Mouse (Mus musculus): ENCODE results near the gene Dpp7. TPM values are rescaled to one million over a fixed set of nuclear protein-coding genes. Genes with fewer than 3 reads are reported as not detected.
A peak's percentile ranks its signal among the peaks of the same experiment; 100 is the strongest.

Dpp7 gene
- polyA plus RNA-seq, 1 experiment from 2014 or later = 24.2 TPM

DNA sequence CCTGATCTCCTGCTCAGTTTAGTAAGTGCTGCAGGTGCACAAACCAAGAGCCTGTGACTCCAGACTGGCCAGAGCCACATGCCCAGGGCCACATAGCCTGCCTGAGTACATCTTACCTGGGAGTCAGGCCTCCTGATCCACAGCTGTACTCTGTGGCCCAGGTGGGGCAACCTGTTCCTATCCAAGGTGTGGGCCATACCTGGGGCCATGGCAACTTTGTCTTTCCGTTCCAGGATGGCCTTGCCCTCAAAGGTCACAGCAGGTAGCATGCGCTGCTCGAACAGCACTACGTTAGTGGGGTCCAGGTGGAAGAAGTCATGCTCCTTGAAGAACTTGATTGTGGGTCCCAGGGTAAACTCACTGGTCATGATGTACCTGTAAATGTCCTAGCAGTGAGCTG lies 8.2 kb upstream of the Dpp7 start:
- Histone ChIP-seq H3K27me3 (replicated peaks) (peaks cover 35% of the 10 kb centered on the region), H3K9ac (replicated peaks) (0 out of 2 replicates have a peak overlapping the region, but pooled peaks have one; percentile 64), H3K4me2 (peak overlapping the region; percentile 99), H3K9me3 (replicated peaks) (no peaks in the 10 kb centered on the region), H3K4me1 (peaks cover 14% of the 10 kb centered on the region), H3K4me3 (replicated peaks) (0 out of 2 replicates have a peak overlapping the region, but pooled peaks have one; percentile 57), H3K27ac (replicated peaks) (no peak overlapping the region), H3K36me3 (no peaks in the 10 kb centered on the region)
- ATAC-seq (ENCODE audit: low FRiP score) = no peak
- 88% methylated on average over 4 of the region's 4 CpGs for WGBS

DNA sequence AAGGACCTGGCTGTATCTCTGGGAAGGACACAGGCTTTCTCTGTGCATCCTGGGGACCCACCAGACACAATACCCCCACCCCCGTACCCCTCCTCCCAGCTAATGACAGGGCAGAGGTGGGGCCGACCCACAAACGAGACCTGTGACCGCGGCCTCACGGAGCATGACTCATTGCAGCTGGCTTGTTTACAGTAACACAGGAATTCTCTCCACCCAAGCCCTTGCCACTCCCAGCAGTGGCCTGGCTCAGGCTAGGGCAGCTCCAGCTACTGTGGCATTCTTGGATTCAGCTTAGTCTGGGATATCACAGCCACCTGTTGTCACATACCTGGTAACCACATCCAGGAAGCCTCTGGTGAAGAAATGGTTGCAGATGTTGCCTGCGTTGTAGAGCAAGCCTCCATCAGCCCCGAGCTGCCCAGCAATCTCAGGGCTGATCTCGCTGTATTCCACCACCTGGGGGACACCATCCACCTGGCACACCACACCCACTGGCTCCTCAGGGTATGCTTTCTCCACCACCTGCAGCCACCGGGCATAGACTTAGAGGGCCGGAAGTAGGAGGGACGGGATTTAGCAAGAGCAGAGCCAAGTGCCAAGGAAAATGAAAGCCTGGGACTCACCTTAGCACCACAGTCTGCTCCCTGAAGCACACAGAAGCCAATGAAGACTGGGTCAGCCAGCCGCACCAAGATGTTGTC lies 7.5 kb upstream of the Dpp7 start:
- Histone ChIP-seq H3K4me3 (replicated peaks) (no peak overlapping the region), H3K27me3 (replicated peaks) (peaks cover 35% of the 10 kb centered on the region), H3K36me3 (no peaks in the 10 kb centered on the region), H3K27ac (replicated peaks) (no peak overlapping the region), H3K4me1 (peaks cover 14% of the 10 kb centered on the region), H3K9me3 (replicated peaks) (no peaks in the 10 kb centered on the region), H3K9ac (replicated peaks) (no peak overlapping the region), H3K4me2 (no peak overlapping the region)
- 56% methylated on average over 13 of the region's 13 CpGs for WGBS
- ATAC-seq (ENCODE audit: low FRiP score) = no peak

DNA sequence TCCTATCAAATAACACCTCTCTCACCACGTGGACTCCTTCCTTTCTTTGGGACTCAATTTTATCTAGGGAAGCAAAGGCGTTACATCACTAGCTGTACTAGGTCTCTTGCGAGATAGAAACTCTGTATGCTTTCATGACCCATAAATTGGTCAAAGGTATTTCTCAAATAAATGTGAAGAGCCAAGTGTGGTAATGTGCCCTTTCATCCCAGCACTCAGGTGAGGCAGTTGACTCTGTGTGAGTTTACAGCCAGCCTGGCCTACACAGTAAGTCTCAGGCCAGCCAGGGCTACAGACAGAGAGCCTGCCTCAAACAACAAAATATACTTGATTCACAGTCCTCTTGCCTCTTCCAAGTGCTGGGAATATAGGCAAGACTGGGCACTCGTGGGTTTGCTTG lies 3.7 kb upstream of the Dpp7 start:
- Histone ChIP-seq H3K36me3 (no peaks in the 10 kb centered on the region), H3K9ac (replicated peaks) (no peak overlapping the region), H3K4me1 (peaks cover 28% of the 10 kb centered on the region), H3K4me3 (replicated peaks) (no peak overlapping the region), H3K4me2 (no peak overlapping the region), H3K9me3 (replicated peaks) (no peaks in the 10 kb centered on the region), H3K27me3 (replicated peaks) (peaks cover 17% of the 10 kb centered on the region), H3K27ac (replicated peaks) (no peak overlapping the region)
- WGBS = 88% methylated on average over 4 of the region's 4 CpGs
- ATAC-seq (ENCODE audit: low FRiP score) = no peak

DNA sequence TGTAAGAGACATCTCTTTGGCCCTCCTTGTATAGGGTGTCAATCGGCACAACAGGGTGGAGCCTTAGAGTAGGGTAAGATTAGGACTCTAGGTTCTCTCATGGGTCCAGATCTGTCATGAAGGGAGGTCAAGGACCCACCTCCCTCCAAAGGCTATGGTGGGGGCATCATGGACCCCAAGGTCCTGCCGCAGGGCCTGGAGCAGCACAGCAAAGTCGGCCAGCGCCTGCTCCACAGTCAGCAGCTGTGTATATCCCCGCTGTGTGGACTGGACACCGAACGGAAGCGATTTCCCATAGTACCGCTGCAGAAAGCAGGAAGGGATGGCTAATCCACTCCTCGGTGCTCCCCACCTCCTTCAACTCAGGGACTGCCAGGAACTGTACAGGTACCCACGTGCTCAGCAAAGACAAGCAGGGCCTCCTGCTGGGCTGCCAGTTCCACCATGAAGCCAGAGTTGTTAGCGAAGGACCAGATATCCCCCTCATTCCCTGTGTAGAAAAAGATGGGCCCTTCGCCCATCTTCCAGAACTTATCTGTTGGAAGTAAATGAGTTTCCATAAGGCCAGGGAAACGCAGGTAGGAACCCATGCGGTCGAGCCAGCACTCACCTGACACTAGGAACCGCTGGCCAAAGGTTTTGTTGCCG lies 616 bp downstream of the Dpp7 start:
- H3K4me1 ChIP-seq = peaks cover 29% of the 10 kb centered on the region
- peaks cover 31% of the 10 kb centered on the region for H3K36me3 ChIP-seq
- 37% methylated on average over 18 of the region's 18 CpGs for WGBS
- H3K9ac ChIP-seq (replicated peaks) = peak overlapping the region; percentile 59
- ATAC-seq (ENCODE audit: low FRiP score) = peak; percentile 16; the same call in 1 of the 2 replicates
- no peak overlapping the region for H3K27ac ChIP-seq (replicated peaks)
- H3K9me3 ChIP-seq (replicated peaks) = no peaks in the 10 kb centered on the region
- H3K27me3 ChIP-seq (replicated peaks) = no peaks in the 10 kb centered on the region
- H3K4me3 ChIP-seq (replicated peaks) = peak overlapping the region; percentile 57
- H3K4me2 ChIP-seq = peak overlapping the region; percentile 94

DNA sequence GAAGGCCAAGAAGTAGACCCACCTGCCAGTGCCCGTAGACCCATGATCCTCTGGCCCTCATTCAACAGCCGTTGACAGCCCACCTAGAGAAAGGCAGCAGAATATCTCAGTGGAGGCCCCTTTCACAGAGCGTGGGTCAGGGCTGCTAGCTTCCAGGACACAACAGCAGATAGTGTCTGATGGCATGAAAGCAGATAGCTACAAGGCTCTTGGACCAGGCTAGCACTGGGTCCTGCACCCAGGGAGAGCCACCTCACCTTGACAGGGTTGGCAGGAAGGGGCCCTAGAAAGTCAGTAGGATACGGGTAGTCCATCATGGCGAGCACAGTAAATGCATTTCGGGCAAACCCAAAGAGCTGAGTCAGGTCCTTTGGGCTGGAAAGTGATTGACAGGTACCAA lies 1.9 kb downstream of the Dpp7 start:
- Histone ChIP-seq H3K4me1 (peaks cover 29% of the 10 kb centered on the region), H3K9me3 (replicated peaks) (no peaks in the 10 kb centered on the region), H3K4me3 (replicated peaks) (no peak overlapping the region), H3K36me3 (peaks cover 45% of the 10 kb centered on the region), H3K27ac (replicated peaks) (no peak overlapping the region), H3K27me3 (replicated peaks) (no peaks in the 10 kb centered on the region), H3K9ac (replicated peaks) (no peak overlapping the region), H3K4me2 (no peak overlapping the region)
- WGBS = 92% methylated on average over 6 of the region's 6 CpGs
- ATAC-seq (ENCODE audit: low FRiP score) = no peak

- H3K36me3 ChIP-seq = peaks cover 77% of the 10 kb centered on the region
- H3K9ac ChIP-seq (replicated peaks) = no peak overlapping the region
- H3K4me1 ChIP-seq = peaks cover 14% of the 10 kb centered on the region
- WGBS = 97% methylated on average over 3 of the region's 3 CpGs
- no peaks in the 10 kb centered on the region for H3K27me3 ChIP-seq (replicated peaks)
- no peak overlapping the region for H3K4me2 ChIP-seq
- H3K4me3 ChIP-seq (replicated peaks) = no peak overlapping the region
- no peak for ATAC-seq (ENCODE audit: low FRiP score)
- no peaks in the 10 kb centered on the region for H3K9me3 ChIP-seq (replicated peaks)
- H3K27ac ChIP-seq (replicated peaks) = no peak overlapping the region
Measured at GRCm38 (mm10) chr2:25350701-25351100, 5.5 kb downstream of the Dpp7 start.

GRCm38 (mm10) chr2:25349499-25349898 lies 6.7 kb downstream of the Dpp7 start:
- H3K36me3 ChIP-seq = peaks cover 89% of the 10 kb centered on the region
- ATAC-seq (ENCODE audit: low FRiP score) = no peak

DNA sequence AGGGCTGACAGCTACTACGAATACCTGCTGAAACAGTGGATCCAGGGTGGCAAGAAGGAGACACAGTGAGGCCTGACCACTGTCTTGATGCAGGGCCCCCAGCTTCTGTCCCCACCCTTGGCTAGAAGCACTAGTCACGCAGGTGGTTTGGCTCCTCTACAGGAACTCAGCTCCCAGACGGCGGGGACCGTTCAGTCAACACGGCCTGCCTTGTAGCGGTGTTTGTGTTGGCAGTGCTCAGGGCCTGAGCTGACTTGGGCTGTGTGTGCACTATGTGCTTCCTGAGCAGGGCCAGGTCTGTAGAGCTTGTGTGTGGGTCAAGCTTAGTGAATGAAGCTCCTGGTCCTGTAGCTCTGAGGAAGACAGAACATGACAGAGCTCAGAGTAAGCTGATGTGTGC lies 8.0 kb downstream of the Dpp7 start:
- Histone ChIP-seq H3K27me3 (replicated peaks) (no peaks in the 10 kb centered on the region), H3K9ac (replicated peaks) (no peak overlapping the region), H3K4me1 (no peaks in the 10 kb centered on the region), H3K4me3 (replicated peaks) (no peak overlapping the region), H3K27ac (replicated peaks) (no peak overlapping the region), H3K4me2 (no peak overlapping the region), H3K36me3 (peaks cover 95% of the 10 kb centered on the region), H3K9me3 (replicated peaks) (no peaks in the 10 kb centered on the region)
- ATAC-seq (ENCODE audit: low FRiP score) = no peak
- WGBS = 92% methylated on average over 7 of the region's 7 CpGs

More at GRCm38 (mm10) chr2:25349499-25349898, 6.7 kb downstream of the Dpp7 start:
- Histone ChIP-seq H3K4me1 (0 out of 2 replicates have a peak, but pooled peaks cover 2% of the 10 kb centered on the region), H3K9ac (replicated peaks) (no peak overlapping the region), H3K9me3 (replicated peaks) (no peaks in the 10 kb centered on the region), H3K4me2 (no peak overlapping the region), H3K27ac (replicated peaks) (no peak overlapping the region), H3K4me3 (replicated peaks) (no peak overlapping the region), H3K27me3 (replicated peaks) (no peaks in the 10 kb centered on the region)
- WGBS = 98% methylated on average over 4 of the region's 4 CpGs

GRCm38 (mm10) chr2:25338303-25338702 lies 17.9 kb downstream of the Dpp7 start:
- H3K27ac ChIP-seq (replicated peaks) = no peak overlapping the region
- peaks cover 84% of the 10 kb centered on the region for H3K36me3 ChIP-seq
- peaks cover 20% of the 10 kb centered on the region for H3K4me1 ChIP-seq
- WGBS = 95% methylated on average over 6 of the region's 6 CpGs
- ATAC-seq (ENCODE audit: low FRiP score) = no peak
- no peaks in the 10 kb centered on the region for H3K27me3 ChIP-seq (replicated peaks)
- H3K9ac ChIP-seq (replicated peaks) = no peak overlapping the region
- no peak overlapping the region for H3K4me2 ChIP-seq
- H3K4me3 ChIP-seq (replicated peaks) = no peak overlapping the region
- no peaks in the 10 kb centered on the region for H3K9me3 ChIP-seq (replicated peaks)

DNA sequence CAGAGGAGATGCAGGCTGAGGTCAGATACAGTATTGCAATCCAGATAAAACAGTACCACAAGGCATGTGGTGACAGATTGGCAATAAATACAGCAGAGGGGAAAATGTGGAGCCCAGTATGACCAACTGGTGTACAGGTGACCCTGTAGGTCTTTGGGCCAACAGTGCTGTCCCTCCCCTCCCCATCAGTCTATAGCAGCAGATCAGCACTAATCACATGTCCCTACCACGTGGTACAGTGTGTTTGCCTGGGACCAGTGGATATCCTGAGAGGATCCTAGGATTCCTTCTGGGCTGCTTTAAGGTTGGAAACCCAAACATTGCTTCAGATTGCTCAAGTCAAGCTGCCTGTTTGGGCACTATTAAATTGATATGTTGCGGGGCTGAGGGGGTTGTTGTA lies 22.6 kb downstream of the Dpp7 start:
- 83% methylated on average over 2 of the region's 2 CpGs for WGBS
- Histone ChIP-seq H3K36me3 (peaks cover 47% of the 10 kb centered on the region), H3K9ac (replicated peaks) (peak overlapping the region; percentile 79), H3K27me3 (replicated peaks) (no peaks in the 10 kb centered on the region), H3K4me3 (replicated peaks) (peak overlapping the region; percentile 72), H3K27ac (replicated peaks) (no peak overlapping the region), H3K9me3 (replicated peaks) (no peaks in the 10 kb centered on the region), H3K4me1 (peaks cover 33% of the 10 kb centered on the region), H3K4me2 (peak overlapping the region; percentile 82)
- ATAC-seq (ENCODE audit: low FRiP score) = no peak

- peak within 1 kb of the TSS; percentile 86 for H3K27ac ChIP-seq (replicated peaks)
- H3K4me1 ChIP-seq = peaks cover 33% of the 10 kb centered on the region
- H3K9me3 ChIP-seq (replicated peaks) = no peaks in the 10 kb centered on the region
- peak; percentile 99 for ATAC-seq (ENCODE audit: low FRiP score)
- H3K9ac ChIP-seq (replicated peaks) = peak within 1 kb of the TSS; percentile 79
- WGBS = under 1% methylated on average over 76 of the region's 78 CpGs
- peaks cover 36% of the 10 kb centered on the region for H3K36me3 ChIP-seq
- H3K4me3 ChIP-seq (replicated peaks) = peak within 1 kb of the TSS; percentile 72
- peak within 1 kb of the TSS; percentile 82 for H3K4me2 ChIP-seq
- no peaks in the 10 kb centered on the region for H3K27me3 ChIP-seq (replicated peaks)
Measured at GRCm38 (mm10) chr2:25332286-25333160, 23.6 kb downstream of the Dpp7 start, which contains the start of gene Man1b1. TSS of gene Man1b1 (plus strand) at chr2:25332338.
